Mouse (Mus musculus) CH12F3 (cell line): ENCODE measurements around the gene A030003K21Rik.
"Not testable (repeated sequence)": the region's sequence is repeated elsewhere in the genome, so short reads cannot be mapped to it uniquely, and the experiment has no call there.

Source experiments
- in situ Hi-C: fragments of 300-500 bp; cut with MboI; formaldehyde crosslinking; loops from 2 replicates; pipeline ENCODE4 v1.14.3; 2020; ENCODE audit warnings: low sequenced_read_pairs

Gene A030003K21Rik

DNA sequence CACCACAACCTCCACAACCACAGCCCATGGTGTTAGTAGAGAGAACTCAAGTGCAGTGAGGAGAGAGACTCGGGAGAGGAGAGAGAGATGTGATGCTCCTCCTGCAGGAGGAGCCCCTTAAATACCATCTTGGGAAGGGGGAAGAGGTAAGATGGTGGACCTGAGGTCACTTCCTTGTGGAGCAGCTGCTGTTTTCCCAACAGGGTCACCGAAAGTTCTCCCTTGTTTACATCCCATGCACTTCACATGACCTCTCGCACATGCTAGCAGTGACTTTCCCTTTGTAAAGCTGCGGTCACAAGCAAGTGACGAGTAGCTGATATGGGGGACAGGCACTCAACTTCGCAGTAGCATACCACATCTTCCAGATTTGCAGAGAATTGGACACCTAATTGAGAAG, at the start of gene A030003K21Rik:
A030003K21Rik (minus strand) TSS at position 94 of the 400 bp plus-strand sequence.
- in situ Hi-C loops = not testable (repeated sequence)

DNA sequence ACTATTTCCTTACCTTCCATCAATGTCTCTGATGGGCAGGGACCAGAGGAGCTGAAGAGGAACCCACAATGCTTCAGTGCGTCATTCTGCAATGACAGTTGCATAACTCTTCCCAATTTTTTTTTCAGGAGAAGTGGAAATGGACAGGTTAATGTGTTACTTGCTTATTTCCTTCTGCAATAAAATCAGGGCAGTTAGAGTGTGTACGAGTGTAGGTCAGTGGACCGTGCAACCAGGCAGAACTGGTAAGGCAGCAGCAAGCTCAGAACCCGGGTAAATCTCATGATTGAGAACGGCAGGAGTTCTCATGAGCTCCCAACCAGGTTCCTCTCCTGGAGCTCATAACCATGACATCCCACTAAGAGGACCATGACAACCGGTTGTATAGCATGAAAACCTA, 48.9 kb upstream of the A030003K21Rik start:
- in situ Hi-C loops = no loop called here

DNA sequence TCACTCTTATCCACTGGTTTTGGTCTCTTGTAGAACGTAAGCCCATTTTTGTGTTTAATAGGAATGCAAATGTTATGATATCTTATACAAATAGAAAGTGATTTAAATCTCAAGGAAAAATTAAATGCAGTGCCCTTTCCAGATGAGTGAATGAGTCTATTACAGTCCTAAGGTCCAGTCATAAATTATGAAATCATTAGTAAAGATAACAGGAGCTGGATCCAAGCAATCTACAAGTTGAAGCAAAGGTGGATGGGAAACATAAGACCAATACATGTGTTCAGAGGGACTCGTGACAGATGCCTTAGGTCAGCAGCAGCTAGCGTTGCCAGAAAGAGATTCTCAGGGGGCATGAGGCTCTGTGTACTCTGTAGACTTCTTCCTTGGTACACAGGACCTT, 48.4 kb upstream of the A030003K21Rik start:
- in situ Hi-C loops = no loop called here

DNA sequence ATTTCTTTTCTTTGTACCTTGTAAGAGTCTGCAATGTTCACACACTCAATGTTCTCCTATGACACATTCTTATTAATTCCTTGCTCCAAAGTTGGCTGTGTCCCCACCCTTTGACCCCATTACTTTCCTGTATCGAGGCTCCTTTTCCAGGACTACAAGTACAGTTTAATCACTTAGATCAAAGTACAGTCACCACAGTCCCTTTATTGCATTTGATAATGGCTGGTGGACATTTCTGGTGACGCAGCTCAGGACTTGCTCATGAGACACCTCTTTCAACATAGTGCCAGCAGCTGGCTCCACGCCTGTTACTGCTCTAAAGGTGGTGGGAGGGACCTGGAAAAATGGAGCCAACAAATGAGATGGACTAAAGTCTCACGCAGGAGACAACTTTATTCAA, 47.9 kb upstream of the A030003K21Rik start:
- in situ Hi-C loops = no loop called here

DNA sequence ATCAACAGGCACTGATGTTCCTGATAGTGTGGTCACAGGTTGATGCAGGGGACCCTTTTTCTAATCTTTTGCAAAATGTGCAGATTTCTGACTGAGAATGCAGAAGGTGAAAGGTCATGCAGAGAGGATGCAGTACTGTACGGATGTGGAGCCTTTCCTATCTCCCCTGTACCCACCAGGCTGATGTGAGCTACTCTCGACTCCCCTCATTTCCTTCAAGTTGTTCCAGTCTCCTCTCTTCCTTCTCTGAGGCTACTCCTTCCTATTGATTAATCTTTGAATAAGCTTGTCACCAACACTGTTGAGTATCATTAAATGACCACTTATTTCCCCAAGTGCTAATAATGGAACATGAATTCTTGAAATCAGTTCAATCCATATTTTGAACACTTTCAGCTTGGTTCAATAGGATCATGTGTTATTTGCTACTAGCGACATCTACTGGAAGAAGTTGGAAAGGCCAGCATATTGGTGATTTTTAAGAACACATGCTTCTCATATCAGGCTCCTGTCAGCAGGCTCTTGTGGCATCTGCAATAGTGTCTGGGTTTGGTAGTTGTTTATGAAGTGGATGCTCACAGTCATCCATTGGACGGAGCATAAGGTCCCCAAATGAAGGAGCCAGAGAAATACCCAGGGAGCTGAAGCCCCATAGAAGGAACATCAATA, 44.5 kb upstream of the A030003K21Rik start:
- in situ Hi-C loops = no loop called here

DNA sequence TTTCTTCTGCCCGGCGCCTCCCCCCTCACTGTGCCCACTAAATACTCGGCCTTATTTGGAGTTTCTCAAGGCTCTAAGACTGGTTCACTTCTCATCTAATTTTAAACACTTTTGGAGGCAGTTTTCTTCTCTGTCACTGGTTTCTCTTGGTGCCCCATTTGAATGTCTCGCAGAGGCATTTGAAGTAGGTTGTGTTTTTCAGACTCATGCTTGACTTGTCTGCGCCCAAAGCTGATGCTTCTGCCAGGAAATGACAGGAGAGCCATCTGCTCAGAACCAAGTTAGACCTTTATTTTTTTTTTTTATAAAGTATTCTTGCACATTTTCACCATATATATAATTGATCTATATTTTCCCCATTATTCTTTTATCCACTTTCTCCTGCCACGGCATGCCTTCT, 43.5 kb upstream of the A030003K21Rik start:
- in situ Hi-C loops = no loop called here

DNA sequence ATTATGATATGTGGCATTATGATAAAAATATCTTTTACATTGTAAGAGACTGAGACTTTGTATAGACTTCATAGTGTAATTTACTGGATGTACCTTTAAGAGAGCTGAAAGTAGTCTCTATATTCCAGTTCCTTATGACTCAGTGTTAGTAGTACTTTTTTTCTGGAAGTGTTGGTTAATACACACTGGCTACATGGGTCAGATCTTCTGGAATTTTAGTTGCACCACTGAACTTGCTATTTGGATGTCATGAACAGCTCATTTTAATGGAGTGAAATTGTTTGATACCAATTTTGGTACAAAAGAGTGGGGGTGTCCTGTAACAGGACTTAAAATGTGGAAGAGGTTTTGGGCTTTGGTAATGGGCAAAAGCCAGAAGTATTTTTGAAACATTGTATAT, 34.7 kb upstream of the A030003K21Rik start:
- in situ Hi-C loops = loop anchor here (10.0 kb wide), 1 partner anchor 173 kb away; no protein-coding TSS in a partner anchor

DNA sequence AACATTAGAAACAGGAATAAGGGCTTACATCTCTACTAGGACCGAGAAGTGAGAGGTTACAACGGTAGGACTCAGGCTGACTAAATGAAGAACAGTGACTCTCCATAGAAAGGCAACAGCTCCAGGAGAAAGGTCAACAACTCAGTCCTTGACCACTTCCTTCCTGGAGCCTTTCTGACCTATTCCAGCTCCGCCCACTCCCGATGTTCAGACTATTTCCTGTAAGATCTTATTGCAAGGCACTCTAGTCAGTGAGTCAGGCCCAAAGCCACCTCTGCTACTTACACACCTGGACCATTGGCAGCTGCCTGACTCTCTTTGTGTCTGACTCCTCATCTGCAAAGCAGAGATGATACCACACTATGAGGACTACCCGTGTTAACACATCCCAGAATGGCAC, 32.6 kb upstream of the A030003K21Rik start:
- in situ Hi-C loops = loop anchor here (10.0 kb wide), 1 partner anchor 171 kb away; no protein-coding TSS in a partner anchor

DNA sequence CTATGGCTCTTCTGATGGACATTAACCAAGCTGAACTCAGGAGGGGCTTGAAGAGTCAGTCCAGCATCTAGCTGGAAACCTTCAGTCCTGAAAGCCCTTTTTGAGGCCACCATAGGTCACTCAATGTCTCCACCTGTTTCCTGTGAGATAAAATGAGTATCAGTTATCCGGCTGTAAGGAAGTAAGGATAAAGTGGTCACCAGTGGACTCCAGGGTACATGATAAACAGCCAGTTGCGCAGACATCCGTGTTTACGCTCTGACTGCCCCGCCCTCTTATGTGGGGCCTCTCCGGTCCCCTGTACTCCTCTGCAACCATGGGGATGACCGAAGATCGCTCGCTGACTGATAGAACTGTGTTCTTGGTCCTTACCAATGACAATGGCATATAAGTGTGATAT, 31.2 kb upstream of the A030003K21Rik start:
- in situ Hi-C loops = loop anchor here (10.0 kb wide), 1 partner anchor 170 kb away; no protein-coding TSS in a partner anchor

DNA sequence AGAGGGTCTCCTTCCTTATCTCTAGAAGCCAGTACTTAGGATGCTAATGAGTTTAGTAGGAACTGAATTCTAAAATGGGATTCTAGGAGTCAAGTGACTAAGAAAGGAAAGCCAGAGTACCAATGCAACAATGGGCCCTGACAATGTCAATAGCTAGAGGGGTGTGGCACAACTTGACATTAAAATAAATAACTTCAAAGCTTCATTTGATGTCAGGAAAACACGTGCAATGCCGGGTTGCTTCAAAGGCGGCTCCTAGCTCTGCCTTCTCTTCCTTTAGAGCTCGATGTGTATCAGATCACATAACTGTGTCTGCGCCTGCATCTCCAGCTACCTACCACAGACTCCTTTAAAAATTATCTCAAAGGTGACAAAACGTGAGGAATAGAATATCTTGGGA, 30.7 kb upstream of the A030003K21Rik start:
- in situ Hi-C loops = loop anchor here (10.0 kb wide), 1 partner anchor 169 kb away; no protein-coding TSS in a partner anchor

DNA sequence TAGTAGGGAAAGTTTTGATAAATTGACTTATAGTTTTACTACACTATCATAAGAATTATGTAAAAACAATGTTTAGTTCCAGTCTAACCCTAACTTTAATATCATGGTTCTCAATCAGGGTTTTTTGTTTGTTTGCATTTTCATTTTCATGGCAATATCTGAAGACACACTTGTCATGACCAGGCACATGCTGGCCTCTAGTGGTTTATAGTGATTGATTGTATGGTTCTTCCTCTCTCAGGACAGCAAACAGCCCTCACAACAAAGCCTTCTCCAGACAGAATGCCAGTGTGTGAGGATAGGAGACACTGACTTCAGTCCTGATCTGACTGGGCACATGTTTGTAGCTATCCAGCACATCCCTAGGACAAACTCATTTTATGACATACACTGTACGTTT, 30.1 kb upstream of the A030003K21Rik start:
- in situ Hi-C loops = loop anchor here (10.0 kb wide), 1 partner anchor 168 kb away; no protein-coding TSS in a partner anchor

DNA sequence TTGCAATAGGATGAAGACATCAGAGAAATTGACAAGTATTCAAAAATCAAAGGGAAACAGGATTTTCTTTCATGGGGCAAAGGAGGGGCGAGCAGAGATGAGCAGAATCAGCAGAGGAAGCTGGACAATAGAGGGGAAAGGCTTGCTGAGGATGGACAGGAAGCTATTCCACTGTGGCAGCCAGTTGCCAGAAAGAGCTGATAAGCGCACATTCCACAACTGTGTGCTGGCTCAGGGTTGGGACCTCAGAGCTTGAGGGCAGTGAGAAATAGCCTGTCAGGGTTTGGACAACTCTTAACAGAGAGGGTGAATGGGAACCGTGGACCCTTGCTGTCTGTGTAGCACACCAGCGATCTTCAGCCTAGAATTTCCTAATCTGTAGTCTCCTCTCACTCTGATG, 28.9 kb upstream of the A030003K21Rik start:
- in situ Hi-C loops = loop anchor here (10.0 kb wide), 1 partner anchor 167 kb away; no protein-coding TSS in a partner anchor

DNA sequence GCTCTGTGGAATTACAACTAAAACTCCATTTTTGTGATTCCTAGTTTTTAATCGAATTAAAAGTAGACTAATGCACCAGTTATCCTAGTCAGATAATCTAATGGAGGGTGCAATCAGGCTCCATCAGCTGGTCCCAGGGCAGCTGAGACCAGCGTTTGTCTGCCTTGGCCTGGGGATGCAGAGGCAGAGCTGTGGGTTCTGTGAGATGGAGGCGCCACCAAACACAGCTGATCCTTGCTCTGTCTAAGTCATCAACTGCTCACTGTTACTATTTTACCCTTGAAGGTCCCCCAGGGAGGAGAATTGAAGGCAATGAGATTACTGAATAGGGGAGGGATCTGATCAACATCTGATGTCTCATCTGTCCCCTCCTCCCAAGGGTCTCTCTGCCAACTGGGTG, 23.2 kb upstream of the A030003K21Rik start:
- in situ Hi-C loops = no loop called here

DNA sequence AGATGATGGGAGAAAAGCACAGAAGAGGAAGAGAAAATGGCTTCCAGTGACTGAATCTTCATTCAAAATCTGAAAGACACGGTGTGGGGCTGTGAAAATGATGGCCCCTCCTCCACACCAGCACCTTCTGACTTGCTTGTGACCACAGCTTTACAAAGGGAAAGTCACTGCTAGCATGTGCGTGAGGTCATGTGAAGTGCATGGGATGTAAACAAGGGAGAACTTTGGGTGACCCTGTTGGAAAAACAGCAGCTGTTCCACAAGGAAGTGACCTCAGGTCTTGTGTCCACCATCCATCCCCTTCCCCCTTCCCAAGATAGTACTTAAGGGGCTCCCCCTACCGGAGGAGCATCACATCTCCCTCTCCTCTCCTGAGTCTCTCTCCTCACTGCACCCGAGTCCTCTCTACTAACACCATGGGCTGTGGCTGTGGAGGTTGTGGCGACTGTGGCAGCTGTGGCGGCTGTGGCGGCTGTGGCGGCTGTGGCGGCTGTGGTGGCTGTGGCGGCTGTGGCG, 16.7 kb upstream of the A030003K21Rik start, which contains the start of gene Gm47955:
Gm47955 (plus strand) TSS at position 417 of the 516 bp plus-strand sequence.
- in situ Hi-C loops = no loop called here

DNA sequence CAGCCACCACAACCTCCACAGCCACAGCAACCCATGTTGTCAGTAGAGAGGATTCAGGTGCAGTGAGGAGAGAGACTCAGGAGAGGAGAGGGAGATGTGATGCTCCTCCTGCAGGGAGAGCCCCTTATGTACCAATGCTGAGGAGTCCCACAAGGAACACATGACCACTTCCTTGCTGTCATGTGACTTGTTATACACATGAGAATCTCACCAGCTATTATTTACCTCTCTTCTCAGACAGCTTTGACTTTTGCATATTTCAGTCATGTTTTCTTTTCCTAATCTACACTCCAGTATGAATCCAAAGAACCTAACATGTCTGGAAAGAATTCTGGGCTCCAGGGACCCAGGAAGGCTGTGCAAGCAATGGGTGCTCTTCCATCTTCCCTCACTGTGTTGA, 12.7 kb upstream of the A030003K21Rik start, which contains the start of gene Gm7544:
Gm7544 (minus strand) TSS at position 101 of the 400 bp plus-strand sequence.
- in situ Hi-C loops = not testable (repeated sequence)

DNA sequence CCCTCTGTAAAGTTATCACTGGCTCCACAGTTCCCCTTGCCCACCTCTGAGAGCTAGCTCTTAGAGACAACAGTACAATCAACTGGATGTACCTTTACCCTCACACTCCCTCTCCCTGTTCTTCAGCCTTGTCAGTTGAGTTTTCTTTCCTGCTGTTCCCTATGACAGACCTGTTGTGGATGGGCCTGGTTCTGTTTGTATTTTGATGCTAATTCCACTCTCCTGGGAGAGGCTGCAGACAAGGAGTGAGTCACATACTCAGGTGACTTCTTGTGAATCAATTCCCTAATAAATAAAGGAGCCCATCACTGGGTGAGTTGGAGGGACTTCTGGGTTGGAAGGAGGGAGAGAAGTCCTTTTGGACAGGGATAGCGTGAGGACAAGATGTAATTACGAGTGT, 5.4 kb upstream of the A030003K21Rik start:
- in situ Hi-C loops = no loop called here

DNA sequence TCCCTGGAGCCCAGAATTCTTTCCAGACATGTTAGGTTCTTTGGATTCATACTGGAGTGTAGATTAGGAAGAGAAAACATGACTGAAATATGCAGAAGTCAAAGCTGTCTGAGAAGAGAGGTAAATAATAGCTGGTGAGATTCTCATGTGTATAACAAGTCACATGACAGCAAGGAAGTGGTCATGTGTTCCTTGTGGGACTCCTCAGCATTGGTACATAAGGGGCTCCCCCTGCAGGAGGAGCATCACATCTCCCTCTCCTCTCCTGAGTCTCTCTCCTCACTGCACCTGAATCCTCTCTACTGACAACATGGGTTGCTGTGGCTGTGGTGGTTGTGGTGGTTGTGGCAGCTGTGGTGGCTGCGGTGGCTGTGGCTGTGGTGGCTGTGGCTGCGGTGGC, 2.8 kb upstream of the A030003K21Rik start:
- in situ Hi-C loops = not testable (repeated sequence)

DNA sequence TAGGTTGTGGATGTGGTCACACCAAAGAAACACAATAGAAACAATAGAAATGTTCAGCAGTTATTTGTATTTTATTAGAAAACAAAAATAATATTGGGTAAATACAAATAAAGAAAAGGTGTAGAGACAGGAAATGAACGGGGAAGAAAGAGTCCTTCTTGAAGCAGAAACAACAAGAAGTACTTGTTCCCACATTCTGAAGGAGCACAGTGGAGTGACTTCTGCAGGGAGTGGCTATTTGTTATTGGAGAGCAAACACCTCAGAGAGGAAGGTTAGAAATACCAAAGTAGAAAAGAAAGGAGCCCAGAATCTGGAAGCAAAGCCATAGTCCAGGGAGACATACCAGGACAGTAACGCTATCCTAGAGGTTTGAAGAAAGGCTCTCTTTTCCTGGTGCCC, 683 bp downstream of the A030003K21Rik start:
- in situ Hi-C loops = not testable (repeated sequence)

DNA sequence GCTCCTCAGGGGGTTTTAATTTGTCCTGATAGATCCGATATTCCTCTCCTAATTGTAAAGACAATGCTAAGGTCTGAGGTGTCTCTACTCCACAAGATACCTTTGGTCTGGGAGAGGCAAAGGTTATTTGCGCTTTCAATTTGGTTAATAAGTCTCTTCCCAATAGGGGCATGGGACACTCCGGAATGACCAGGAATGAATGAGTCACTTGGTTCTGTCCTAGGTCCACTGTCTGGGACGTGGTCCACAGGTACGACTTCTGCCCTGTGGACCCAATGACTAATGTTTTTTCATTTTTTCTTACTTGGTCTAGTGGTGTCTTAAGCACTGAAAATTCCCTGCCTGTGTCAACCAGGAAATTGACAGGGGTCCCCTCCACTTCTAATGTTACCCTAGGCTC, 4.5 kb downstream of the A030003K21Rik start:
- in situ Hi-C loops = no loop called here

DNA sequence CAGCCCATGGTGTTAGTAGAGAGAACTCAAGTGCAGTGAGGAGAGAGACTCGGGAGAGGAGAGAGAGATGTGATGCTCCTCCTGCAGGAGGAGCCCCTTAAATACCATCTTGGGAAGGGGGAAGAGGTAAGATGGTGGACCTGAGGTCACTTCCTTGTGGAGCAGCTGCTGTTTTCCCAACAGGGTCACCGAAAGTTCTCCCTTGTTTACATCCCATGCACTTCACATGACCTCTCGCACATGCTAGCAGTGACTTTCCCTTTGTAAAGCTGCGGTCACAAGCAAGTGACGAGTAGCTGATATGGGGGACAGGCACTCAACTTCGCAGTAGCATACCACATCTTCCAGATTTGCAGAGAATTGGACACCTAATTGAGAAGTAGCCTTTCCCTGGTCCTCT, 11.9 kb downstream of the A030003K21Rik start, which contains the start of gene Gm6217:
Gm6217 (minus strand) TSS at position 74 of the 400 bp plus-strand sequence.
- in situ Hi-C loops = not testable (repeated sequence)

DNA sequence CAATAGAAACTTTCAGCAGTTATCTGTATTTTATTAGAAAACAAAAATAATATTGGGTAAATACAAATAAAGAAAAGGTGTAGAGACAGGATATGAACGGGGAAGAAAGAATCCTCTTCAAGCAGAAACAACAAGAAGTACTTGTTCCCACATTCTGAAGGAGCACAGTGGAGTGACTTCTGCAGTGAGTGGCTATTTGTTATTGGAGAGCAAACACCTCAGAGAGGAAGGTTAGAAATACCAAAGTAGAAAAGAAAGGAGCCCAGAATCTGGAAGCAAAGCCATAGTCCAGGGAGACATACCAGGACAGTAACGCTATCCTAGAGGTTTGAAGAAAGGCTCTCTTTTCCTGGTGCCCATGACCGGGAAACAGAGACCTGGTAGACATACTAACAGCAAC, 12.6 kb downstream of the A030003K21Rik start:
- in situ Hi-C loops = not testable (repeated sequence)

DNA sequence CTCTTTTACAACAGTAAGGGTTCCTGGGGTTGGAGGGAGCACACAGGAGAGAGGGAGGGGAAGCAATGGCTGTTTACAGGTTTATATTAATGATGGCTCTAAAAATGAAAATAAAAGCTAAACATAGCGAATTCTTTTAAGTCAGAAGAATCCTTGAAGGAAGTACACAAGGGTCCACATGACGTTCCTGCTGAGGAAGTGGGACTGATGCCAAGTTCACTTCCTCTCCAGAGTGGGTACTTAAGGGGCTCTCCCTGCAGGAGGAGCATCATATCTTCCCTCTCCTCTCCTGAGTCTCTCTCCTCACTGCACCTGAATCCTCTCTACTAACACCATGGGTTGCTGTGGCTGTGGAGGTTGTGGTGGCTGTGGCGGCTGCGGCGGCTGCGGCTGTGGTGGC, 18.5 kb downstream of the A030003K21Rik start, which contains the start of gene A030014E15Rik:
A030014E15Rik (plus strand) TSS at position 268 of the 400 bp plus-strand sequence.
- in situ Hi-C loops = no loop called here
